Mouse (Mus musculus): ENCODE data around the gene Zmym6. TPM values are rescaled to one million over a fixed set of nuclear protein-coding genes. Genes with fewer than 3 reads are reported as not detected.
A peak's percentile ranks its signal among the peaks of the same experiment; 100 is the strongest.

The Zmym6 gene
- total RNA-seq, 1 experiment = 18.1 TPM

- H3K9me3 ChIP-seq (ENCODE audit: control insufficient read depth, insufficient read depth, low read depth, low read length) = no peaks in the 10 kb centered on the region
- H3K9ac ChIP-seq (ENCODE audit: insufficient read depth, low read depth, low read length, poor library complexity, severe bottlenecking) = no peak overlapping the region
- no peak for TF ChIP-seq MAFK (IDR thresholded peaks at IDR 0.05; ENCODE audit: insufficient read depth, low read depth, low read length)
- TF ChIP-seq ZC3H11A (IDR thresholded peaks at IDR 0.05; ENCODE audit: borderline replicate concordance, low read depth, low read length) = no peak
- no peak for TF ChIP-seq HCFC1 (IDR thresholded peaks at IDR 0.05; ENCODE audit: borderline replicate concordance, insufficient read depth, low read length)
- no peak for TF ChIP-seq CHD2 (IDR thresholded peaks at IDR 0.05; ENCODE audit: low read depth, low read length)
- TF ChIP-seq ZNF384 (IDR thresholded peaks at IDR 0.05; ENCODE audit: low read depth, low read length) = no peak
- no peak overlapping the region for H3K4me3 ChIP-seq (ENCODE audit: insufficient read depth in 1 of 2, low read depth in 1 of 2, low read length in 2 of 2, poor library complexity in 1 of 2, severe bottlenecking in 1 of 2)
- in situ Hi-C loops (cut with MboI; ENCODE audit: low sequenced_read_pairs in 2 of 2, unreplicated experiment in 2 of 2) = no loop called here
- H3K27ac ChIP-seq (ENCODE audit: insufficient read depth, low read depth, low read length, poor library complexity, severe bottlenecking) = no peak overlapping the region
- H3K4me1 ChIP-seq (ENCODE audit: control insufficient read depth in 2 of 2, insufficient read depth in 2 of 2, low read length in 2 of 2, poor library complexity in 1 of 2) = peaks cover 4 to 31% of the 10 kb centered on the region in 2 experiments; a peak in 3 of 4 replicates
- no peak for DNase-seq (ENCODE audit: low read depth, low spot score)
- no peaks in the 10 kb centered on the region for H3K36me3 ChIP-seq (ENCODE audit: control insufficient read depth, insufficient read depth, low read length, poor library complexity, severe bottlenecking)
Measured at GRCm38 (mm10) chr4:127172119-127172518, 94.9 kb downstream of the Zmym6 start.

- H3K4me3 ChIP-seq (ENCODE audit: insufficient read depth in 1 of 2, low read depth in 1 of 2, low read length in 2 of 2, poor library complexity in 1 of 2, severe bottlenecking in 1 of 2) = no peak overlapping the region
- DNase-seq (ENCODE audit: low read depth, low spot score) = no peak
- no peak overlapping the region for H3K9ac ChIP-seq (ENCODE audit: insufficient read depth, low read depth, low read length, poor library complexity, severe bottlenecking)
- H3K9me3 ChIP-seq (ENCODE audit: control insufficient read depth, insufficient read depth, low read depth, low read length) = no peaks in the 10 kb centered on the region
- H3K27ac ChIP-seq (ENCODE audit: insufficient read depth, low read depth, low read length, poor library complexity, severe bottlenecking) = no peak overlapping the region
- H3K4me1 ChIP-seq (ENCODE audit: control insufficient read depth in 2 of 2, insufficient read depth in 2 of 2, low read length in 2 of 2, poor library complexity in 1 of 2) = peaks cover 5 to 35% of the 10 kb centered on the region in 2 experiments; a peak in 3 of 4 replicates
- no peaks in the 10 kb centered on the region for H3K36me3 ChIP-seq (ENCODE audit: control insufficient read depth, insufficient read depth, low read length, poor library complexity, severe bottlenecking)
- no peak for TF ChIP-seq HCFC1 (IDR thresholded peaks at IDR 0.05; ENCODE audit: borderline replicate concordance, insufficient read depth, low read length)
- TF ChIP-seq CHD2 (IDR thresholded peaks at IDR 0.05; ENCODE audit: low read depth, low read length) = no peak
- TF ChIP-seq ZC3H11A (IDR thresholded peaks at IDR 0.05; ENCODE audit: borderline replicate concordance, low read depth, low read length) = no peak
- no peak for TF ChIP-seq MAFK (IDR thresholded peaks at IDR 0.05; ENCODE audit: insufficient read depth, low read depth, low read length)
- no peak for TF ChIP-seq ZNF384 (IDR thresholded peaks at IDR 0.05; ENCODE audit: low read depth, low read length)
- in situ Hi-C loops (cut with MboI; ENCODE audit: low sequenced_read_pairs in 2 of 2, unreplicated experiment in 2 of 2) = no loop called here
Measured at GRCm38 (mm10) chr4:127172614-127173013, 95.4 kb downstream of the Zmym6 start.

GRCm38 (mm10) chr4:127173461-127173860 is 96.3 kb downstream of the Zmym6 start:
- TF ChIP-seq HCFC1 (IDR thresholded peaks at IDR 0.05; ENCODE audit: borderline replicate concordance, insufficient read depth, low read length) (peak; percentile 43; the same call in 1 of the 2 replicates), ZC3H11A (IDR thresholded peaks at IDR 0.05; ENCODE audit: borderline replicate concordance, low read depth, low read length) (no peak)
- H3K27ac ChIP-seq (ENCODE audit: insufficient read depth, low read depth, low read length, poor library complexity, severe bottlenecking) = no peak overlapping the region
- no peak overlapping the region for H3K9ac ChIP-seq (ENCODE audit: insufficient read depth, low read depth, low read length, poor library complexity, severe bottlenecking)
- peak; percentile 72 for DNase-seq (ENCODE audit: low read depth, low spot score)
- H3K4me1 ChIP-seq (ENCODE audit: control insufficient read depth in 2 of 2, insufficient read depth in 2 of 2, low read length in 2 of 2, poor library complexity in 1 of 2) = peaks cover 5 to 39% of the 10 kb centered on the region in 2 experiments; a peak in 3 of 4 replicates
- no peaks in the 10 kb centered on the region for H3K36me3 ChIP-seq (ENCODE audit: control insufficient read depth, insufficient read depth, low read length, poor library complexity, severe bottlenecking)
- H3K4me3 ChIP-seq (ENCODE audit: insufficient read depth in 1 of 2, low read depth in 1 of 2, low read length in 2 of 2, poor library complexity in 1 of 2, severe bottlenecking in 1 of 2) = no peak overlapping the region
- no peaks in the 10 kb centered on the region for H3K9me3 ChIP-seq (ENCODE audit: control insufficient read depth, insufficient read depth, low read depth, low read length)
- in situ Hi-C loops (cut with MboI; ENCODE audit: low sequenced_read_pairs in 2 of 2, unreplicated experiment in 2 of 2) = no loop called here

Other genes starting within 250 kb of the Zmym6 start
- gene Zmym4, start 109.2 kb upstream of the Zmym6 start, total RNA-seq (2012; rRNA removed) = 40.5 and 44.0 TPM in 2 replicates
- 337 and 384 TPM in 2 replicates for gene Sfpq, start 56.1 kb upstream of the Zmym6 start, total RNA-seq (2012; rRNA removed)
- gene Zmym1, start 16.2 kb upstream of the Zmym6 start, total RNA-seq (2012; rRNA removed) = 42.9 and 56.8 TPM in 2 replicates
- gene Tmem35b, start 46.3 kb downstream of the Zmym6 start, total RNA-seq (2012; rRNA removed) = 3.7 and 4.8 TPM in 2 replicates
- gene Dlgap3, start 91.8 kb downstream of the Zmym6 start, total RNA-seq (2012; rRNA removed) = 8.8 and 14.1 TPM in 2 replicates
- 50.2 and 72.6 TPM in 2 replicates for gene Smim12, start 166.4 kb downstream of the Zmym6 start, total RNA-seq (2012; rRNA removed)
- gene Gja4, start 236.7 kb downstream of the Zmym6 start, total RNA-seq (2012; rRNA removed) = 2.0 and 3.0 TPM in 2 replicates